Mouse (Mus musculus) kidney, adult 2 months (tissue): ENCODE measurements around the gene Hfe2.

ENCODE experiments used
- CTCF ChIP-seq: fragments of 200-500 bp; conservative IDR thresholded peaks from 2 replicates; pipeline ENCODE4 v1.5.1; 2011; ENCODE audit warnings: low read depth, mild to moderate bottlenecking, control low read depth, low read length, moderate library complexity, mixed read lengths; ENCODE audit not compliant: insufficient read depth, insufficient read length
- POLR2A ChIP-seq: fragments of 200-500 bp; IDR thresholded peaks from one replicate; pipeline ENCODE4 v1.6.1; 2011; ENCODE audit warnings: low read depth, low read length, control low read depth

DNA sequence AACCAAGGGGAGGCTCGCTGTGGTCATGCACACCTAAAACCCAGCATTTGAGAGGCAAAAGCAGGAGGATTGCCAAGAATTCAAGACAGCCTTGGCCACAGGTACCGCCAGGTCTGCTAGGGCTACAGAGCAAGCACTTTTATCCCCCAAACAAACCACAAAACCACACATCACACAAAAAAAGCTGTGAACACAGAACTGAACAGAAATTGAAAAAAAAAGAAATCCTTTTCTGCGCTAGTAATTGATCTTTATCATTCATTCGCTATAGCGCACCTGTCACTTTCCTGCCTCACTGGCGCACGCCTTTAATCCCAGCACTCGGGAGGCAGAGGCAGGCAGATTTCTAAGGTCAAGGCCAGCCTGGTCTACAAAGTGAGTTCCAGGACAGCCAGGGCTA is 38.3 kb downstream of the Hfe2 start:
- TF ChIP-seq CTCF (no peak), POLR2A (no peak)
